Mouse (Mus musculus): ENCODE measurements around the gene Snap91. TPM values are rescaled to one million over a fixed set of nuclear protein-coding genes. Genes with fewer than 3 reads are reported as not detected.

Gene Snap91
- polyA plus RNA-seq, 1 experiment from 2014 or later, result 0.17 TPM

- ATAC-seq, result no peak
- no peaks in the 10 kb centered on the region for H3K9me3 ChIP-seq (replicated peaks)
- H3K4me2 ChIP-seq, result no peak overlapping the region
- H3K4me1 ChIP-seq, result no peaks in the 10 kb centered on the region
- WGBS (ENCODE audit: insufficient replicate concordance), result 62% methylated on average over 5 of the region's 5 CpGs
- H3K36me3 ChIP-seq, result no peaks in the 10 kb centered on the region
- H3K27me3 ChIP-seq (replicated peaks), result no peaks in the 10 kb centered on the region
- no peak overlapping the region for H3K4me3 ChIP-seq
- H3K9ac ChIP-seq, result no peak overlapping the region
- no peak overlapping the region for H3K27ac ChIP-seq
Measured at GRCm38 (mm10) chr9:86717119-86717518, 163.3 kb downstream of the Snap91 start.

DNA sequence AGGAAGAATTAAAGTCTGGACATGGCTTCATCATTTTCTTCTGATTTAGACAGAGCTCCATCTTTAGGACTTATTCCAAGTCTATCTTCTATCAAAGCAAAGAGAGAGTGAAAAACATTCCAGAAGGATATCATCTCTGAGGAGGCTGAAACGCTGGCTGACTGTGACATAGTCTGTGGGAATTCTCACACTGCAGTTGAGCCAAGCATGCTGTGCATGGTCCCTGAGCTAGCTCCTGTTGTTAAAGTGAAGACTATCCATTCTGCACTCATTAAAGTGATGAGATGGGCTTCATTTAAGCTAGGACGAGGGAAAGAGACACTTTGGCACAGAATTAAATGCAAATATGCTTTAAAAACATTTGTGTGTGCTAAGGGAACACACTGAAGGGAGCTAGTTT is 163.9 kb downstream of the Snap91 start:
- ATAC-seq, result no peak
- no peaks in the 10 kb centered on the region for H3K27me3 ChIP-seq (replicated peaks)
- no peak overlapping the region for H3K4me3 ChIP-seq
- no peak overlapping the region for H3K27ac ChIP-seq
- WGBS (ENCODE audit: insufficient replicate concordance), result 37% methylated on average over 2 of the region's 2 CpGs
- H3K4me2 ChIP-seq, result no peak overlapping the region
- no peaks in the 10 kb centered on the region for H3K4me1 ChIP-seq
- no peaks in the 10 kb centered on the region for H3K9me3 ChIP-seq (replicated peaks)
- no peak overlapping the region for H3K9ac ChIP-seq
- H3K36me3 ChIP-seq, result no peaks in the 10 kb centered on the region

Other genes with a start within 250 kb of the Snap91 start
- gene Me1, start 184.7 kb downstream of the Snap91 start, polyA plus RNA-seq (2016; fragmentation: Nextera tagmentation; extraction: Ambion mirVana), result 4.5 and 5.2 TPM in 2 replicates
- gene Prss35, start 137.0 kb downstream of the Snap91 start, polyA plus RNA-seq (2016; fragmentation: Nextera tagmentation; extraction: Ambion mirVana), result 0.58 and 1.3 TPM in 2 replicates
- not detected in 2 replicates for gene Ripply2, start 134.9 kb upstream of the Snap91 start, polyA plus RNA-seq (2016; fragmentation: Nextera tagmentation; extraction: Ambion mirVana)
- 49.4 and 52.1 TPM in 2 replicates for gene Cyb5r4, start 141.4 kb upstream of the Snap91 start, polyA plus RNA-seq (2016; fragmentation: Nextera tagmentation; extraction: Ambion mirVana)